Mouse (Mus musculus): ENCODE data around the gene Bmpr1b. TPM values are rescaled to one million over a fixed set of nuclear protein-coding genes. Genes with fewer than 3 reads are reported as not detected.

Bmpr1b gene
- polyA plus RNA-seq, 1 experiment from 2014 or later: 8.1 TPM

GRCm38 (mm10) chr3:141923442-141923841 is 245.8 kb downstream of the Bmpr1b start:
- no peak for ATAC-seq (replicated peaks; ENCODE audit: low FRiP score)
- Histone ChIP-seq H3K4me3 (replicated peaks) (no peak overlapping the region), H3K27ac (no peak overlapping the region), H3K36me3 (no peaks in the 10 kb centered on the region), H3K9ac (no peak overlapping the region), H3K27me3 (no peaks in the 10 kb centered on the region), H3K4me1 (peaks cover 7% of the 10 kb centered on the region), H3K4me2 (no peak overlapping the region), H3K9me3 (replicated peaks) (no peaks in the 10 kb centered on the region)
- WGBS: 42% methylated on average over 1 of the region's 1 CpGs

- 28% methylated on average over 4 of the region's 4 CpGs for WGBS
- peak overlapping the region; percentile 45 for H3K27ac ChIP-seq
- ATAC-seq (replicated peaks; ENCODE audit: low FRiP score): no peak
- no peak overlapping the region for H3K4me3 ChIP-seq (replicated peaks)
- H3K9me3 ChIP-seq (replicated peaks): no peaks in the 10 kb centered on the region
- no peaks in the 10 kb centered on the region for H3K36me3 ChIP-seq
- H3K9ac ChIP-seq: no peak overlapping the region
- H3K4me1 ChIP-seq: peaks cover 16% of the 10 kb centered on the region
- H3K4me2 ChIP-seq: no peak overlapping the region
- no peaks in the 10 kb centered on the region for H3K27me3 ChIP-seq
Observed at GRCm38 (mm10) chr3:141921161-141921560, 248.1 kb downstream of the Bmpr1b start.

- Histone ChIP-seq H3K4me2 (no peak overlapping the region), H3K27me3 (no peaks in the 10 kb centered on the region), H3K9me3 (replicated peaks) (no peaks in the 10 kb centered on the region), H3K4me3 (replicated peaks) (no peak overlapping the region), H3K27ac (no peak overlapping the region), H3K9ac (no peak overlapping the region), H3K4me1 (peaks cover 20% of the 10 kb centered on the region), H3K36me3 (no peaks in the 10 kb centered on the region)
- WGBS: 59% methylated on average over 3 of the region's 3 CpGs
- ATAC-seq (replicated peaks; ENCODE audit: low FRiP score): no peak
Observed at GRCm38 (mm10) chr3:141919661-141920060, 249.6 kb downstream of the Bmpr1b start.

GRCm38 (mm10) chr3:141917166-141917565 is 252.1 kb downstream of the Bmpr1b start:
- ATAC-seq (replicated peaks; ENCODE audit: low FRiP score): no peak; the same call in 1 of the 2 replicates
- Histone ChIP-seq H3K36me3 (no peaks in the 10 kb centered on the region), H3K4me3 (replicated peaks) (no peak overlapping the region), H3K27me3 (no peaks in the 10 kb centered on the region), H3K9ac (no peak overlapping the region), H3K9me3 (replicated peaks) (no peaks in the 10 kb centered on the region), H3K4me1 (peaks cover 27% of the 10 kb centered on the region), H3K4me2 (no peak overlapping the region), H3K27ac (no peak overlapping the region)
- WGBS: 76% methylated on average over 4 of the region's 4 CpGs

GRCm38 (mm10) chr3:141915995-141916394 is 253.2 kb downstream of the Bmpr1b start:
- Histone ChIP-seq H3K9me3 (replicated peaks) (no peaks in the 10 kb centered on the region), H3K4me3 (replicated peaks) (no peak overlapping the region), H3K36me3 (no peaks in the 10 kb centered on the region), H3K4me2 (no peak overlapping the region), H3K27ac (no peak overlapping the region; the same call in 1 of the 2 replicates), H3K4me1 (peaks cover 22% of the 10 kb centered on the region), H3K27me3 (no peaks in the 10 kb centered on the region), H3K9ac (no peak overlapping the region)
- ATAC-seq (replicated peaks; ENCODE audit: low FRiP score): peak; percentile 82
- 41% methylated on average over 3 of the region's 3 CpGs for WGBS

- peaks cover 20% of the 10 kb centered on the region for H3K4me1 ChIP-seq
Observed at GRCm38 (mm10) chr3:141914588-141914987, 254.6 kb downstream of the Bmpr1b start.

GRCm38 (mm10) chr3:141909136-141909535 is 260.1 kb downstream of the Bmpr1b start:
- Histone ChIP-seq H3K4me2 (no peak overlapping the region), H3K27me3 (no peaks in the 10 kb centered on the region), H3K9ac (no peak overlapping the region), H3K9me3 (replicated peaks) (no peaks in the 10 kb centered on the region), H3K4me1 (peaks cover 2% of the 10 kb centered on the region), H3K4me3 (replicated peaks) (no peak overlapping the region), H3K27ac (no peak overlapping the region), H3K36me3 (no peaks in the 10 kb centered on the region)
- no peak for ATAC-seq (replicated peaks; ENCODE audit: low FRiP score)
- 97% methylated on average over 2 of the region's 2 CpGs for WGBS

More at GRCm38 (mm10) chr3:141914588-141914987, 254.6 kb downstream of the Bmpr1b start:
- 45% methylated on average over 3 of the region's 3 CpGs for WGBS
- Histone ChIP-seq H3K9me3 (replicated peaks) (no peaks in the 10 kb centered on the region), H3K4me3 (replicated peaks) (no peak overlapping the region), H3K9ac (no peak overlapping the region), H3K36me3 (no peaks in the 10 kb centered on the region), H3K27ac (no peak overlapping the region), H3K27me3 (no peaks in the 10 kb centered on the region), H3K4me2 (no peak overlapping the region)
- peak; percentile 62 for ATAC-seq (replicated peaks; ENCODE audit: low FRiP score)

- no peaks in the 10 kb centered on the region for H3K36me3 ChIP-seq
- H3K9ac ChIP-seq: no peak overlapping the region
- H3K27me3 ChIP-seq: no peaks in the 10 kb centered on the region
- H3K4me3 ChIP-seq (replicated peaks): no peak overlapping the region
- no peaks in the 10 kb centered on the region for H3K4me1 ChIP-seq
- no peak overlapping the region for H3K27ac ChIP-seq
- no peak overlapping the region for H3K4me2 ChIP-seq
- no peaks in the 10 kb centered on the region for H3K9me3 ChIP-seq (replicated peaks)
- ATAC-seq (replicated peaks; ENCODE audit: low FRiP score): no peak
- WGBS: 76% methylated on average over 6 of the region's 6 CpGs
Observed at GRCm38 (mm10) chr3:141905903-141906623, 263.2 kb downstream of the Bmpr1b start.

GRCm38 (mm10) chr3:141900361-141900760 is 268.9 kb downstream of the Bmpr1b start:
- Histone ChIP-seq H3K9me3 (replicated peaks) (peaks cover 3% of the 10 kb centered on the region; the same call in 1 of the 2 replicates), H3K4me1 (no peaks in the 10 kb centered on the region), H3K9ac (no peak overlapping the region), H3K27me3 (no peaks in the 10 kb centered on the region), H3K4me2 (no peak overlapping the region), H3K27ac (no peak overlapping the region), H3K4me3 (replicated peaks) (no peak overlapping the region), H3K36me3 (no peaks in the 10 kb centered on the region)
- WGBS: 87% methylated on average over 3 of the region's 3 CpGs
- ATAC-seq (replicated peaks; ENCODE audit: low FRiP score): no peak

GRCm38 (mm10) chr3:141899521-141899920 is 269.7 kb downstream of the Bmpr1b start:
- H3K4me1 ChIP-seq: 0 out of 2 replicates have a peak, but pooled peaks cover 4% of the 10 kb centered on the region
- no peak overlapping the region for H3K4me2 ChIP-seq
- no peak overlapping the region for H3K4me3 ChIP-seq (replicated peaks)
- H3K27ac ChIP-seq: no peak overlapping the region
- WGBS: 91% methylated on average over 2 of the region's 2 CpGs
- H3K36me3 ChIP-seq: no peaks in the 10 kb centered on the region
- no peak overlapping the region for H3K9ac ChIP-seq
- no peak for ATAC-seq (replicated peaks; ENCODE audit: low FRiP score)
- H3K27me3 ChIP-seq: no peaks in the 10 kb centered on the region
- H3K9me3 ChIP-seq (replicated peaks): peaks cover 3% of the 10 kb centered on the region; the same call in 1 of the 2 replicates

- Histone ChIP-seq H3K27me3 (no peaks in the 10 kb centered on the region), H3K9ac (no peak overlapping the region), H3K9me3 (replicated peaks) (peaks cover 3% of the 10 kb centered on the region; the same call in 1 of the 2 replicates), H3K4me2 (no peak overlapping the region), H3K4me3 (replicated peaks) (no peak overlapping the region), H3K36me3 (no peaks in the 10 kb centered on the region), H3K27ac (no peak overlapping the region), H3K4me1 (0 out of 2 replicates have a peak, but pooled peaks cover 4% of the 10 kb centered on the region)
- ATAC-seq (replicated peaks; ENCODE audit: low FRiP score): no peak
- WGBS: 95% methylated on average over 4 of the region's 4 CpGs
Observed at GRCm38 (mm10) chr3:141897698-141898097, 271.5 kb downstream of the Bmpr1b start.

GRCm38 (mm10) chr3:141896870-141897554 is 272.2 kb downstream of the Bmpr1b start:
- H3K4me1 ChIP-seq: 0 out of 2 replicates have a peak, but pooled peaks cover 4% of the 10 kb centered on the region
- no peak overlapping the region for H3K9ac ChIP-seq
- peaks cover 3% of the 10 kb centered on the region; the same call in 1 of the 2 replicates for H3K9me3 ChIP-seq (replicated peaks)
- no peak overlapping the region for H3K27ac ChIP-seq
- no peaks in the 10 kb centered on the region for H3K27me3 ChIP-seq
- H3K36me3 ChIP-seq: no peaks in the 10 kb centered on the region
- H3K4me2 ChIP-seq: no peak overlapping the region
- WGBS: 37% methylated on average over 4 of the region's 4 CpGs
- ATAC-seq (replicated peaks; ENCODE audit: low FRiP score): no peak
- H3K4me3 ChIP-seq (replicated peaks): no peak overlapping the region
